Mouse (Mus musculus) testis, adult 2 months (tissue): Measurements from ENCODE around the gene Rgs10.

ENCODE experiments used
- CTCF ChIP-seq: fragments of 200-500 bp; IDR thresholded peaks from 2 replicates; pipeline ENCODE4 v1.5.1; 2012; ENCODE audit warnings: low read depth, mild to moderate bottlenecking, inconsistent platforms, low read length, moderate library complexity; ENCODE audit not compliant: control insufficient read depth, insufficient read depth, insufficient replicate concordance
- POLR2A ChIP-seq: fragments of 200-500 bp; IDR thresholded peaks from 2 replicates; pipeline ENCODE4 v1.6.1; 2012; ENCODE audit warnings: low read depth, mild to moderate bottlenecking, inconsistent platforms, low read length, moderate library complexity; ENCODE audit not compliant: control insufficient read depth

DNA sequence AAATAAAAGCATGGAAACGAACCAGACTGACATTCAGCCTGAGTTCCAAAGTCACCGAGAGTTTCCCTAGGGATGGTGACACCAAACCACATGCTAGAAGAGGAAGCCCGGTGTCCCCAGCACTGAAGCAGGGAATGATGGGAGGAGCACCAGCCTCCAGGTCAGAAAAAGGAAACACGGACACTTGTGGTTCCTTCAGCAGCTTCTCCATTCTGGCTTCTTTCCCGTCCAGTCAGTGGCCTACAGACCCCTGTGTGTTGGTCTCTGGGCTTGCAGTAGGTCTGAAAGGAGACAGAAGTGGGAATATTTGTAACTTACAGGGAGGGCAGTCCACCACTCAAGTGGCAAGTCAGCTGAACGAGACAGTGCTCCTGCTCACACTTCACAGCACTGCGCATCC lies 59.4 kb downstream of the Rgs10 start:
- no peak for TF ChIP-seq CTCF
- no peak for TF ChIP-seq POLR2A
